Mouse (Mus musculus): ENCODE measurements at regions not wholly inside any gene's neighbourhood (a gene's known extent, or its start where the extent isn't known, plus 50 kb on each side); places are given as distances from the start of the nearest gene placed in this dataset.

DNA sequence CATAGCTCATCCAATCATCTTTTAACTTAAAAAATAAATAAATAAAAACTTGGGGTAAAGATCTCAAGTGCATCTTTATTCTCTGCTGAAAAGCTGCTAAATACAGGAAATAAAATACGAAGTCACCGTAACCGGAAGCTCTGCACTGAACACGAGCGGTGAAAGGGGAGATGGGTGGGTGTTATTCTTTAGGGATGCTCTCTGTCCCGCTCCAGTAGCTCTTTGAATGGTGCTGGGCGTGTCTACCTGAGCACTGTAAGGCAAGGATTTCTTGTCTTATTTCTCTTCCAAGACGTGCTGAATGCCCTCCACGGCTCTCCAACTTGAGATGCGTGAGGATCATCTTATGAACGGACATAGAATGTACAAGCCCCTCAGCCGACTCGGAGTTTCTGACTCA lies 322.0 kb downstream of the Tbc1d1 start:
- Histone ChIP-seq H3K4me3 (ENCODE audit: low read depth, low read length) (no peak overlapping the region), H3K27ac (replicated peaks; ENCODE audit: low read depth, low read length) (no peak overlapping the region), H3K36me3 (ENCODE audit: control insufficient read depth, insufficient read depth, low read length) (no peaks in the 10 kb centered on the region), H3K9me3 (ENCODE audit: control insufficient read depth, low read length) (no peaks in the 10 kb centered on the region), H3K27me3 (ENCODE audit: control insufficient read depth, insufficient read depth, low read length) (no peaks in the 10 kb centered on the region), H3K9ac (ENCODE audit: low read length) (no peak overlapping the region), H3K4me1 (ENCODE audit: control insufficient read depth, insufficient read depth, low read length) (no peaks in the 10 kb centered on the region), H3K4me2 (ENCODE audit: low read depth, severe bottlenecking) (no peak overlapping the region)
- DNase-seq (ENCODE audit: low spot score) (no peak), ATAC-seq (ENCODE audit: insufficient number of reproducible peaks, low FRiP score, low TSS enrichment, low read depth) (no peak)
- WGBS, result 88% methylated on average over 13 of the region's 13 CpGs

DNA sequence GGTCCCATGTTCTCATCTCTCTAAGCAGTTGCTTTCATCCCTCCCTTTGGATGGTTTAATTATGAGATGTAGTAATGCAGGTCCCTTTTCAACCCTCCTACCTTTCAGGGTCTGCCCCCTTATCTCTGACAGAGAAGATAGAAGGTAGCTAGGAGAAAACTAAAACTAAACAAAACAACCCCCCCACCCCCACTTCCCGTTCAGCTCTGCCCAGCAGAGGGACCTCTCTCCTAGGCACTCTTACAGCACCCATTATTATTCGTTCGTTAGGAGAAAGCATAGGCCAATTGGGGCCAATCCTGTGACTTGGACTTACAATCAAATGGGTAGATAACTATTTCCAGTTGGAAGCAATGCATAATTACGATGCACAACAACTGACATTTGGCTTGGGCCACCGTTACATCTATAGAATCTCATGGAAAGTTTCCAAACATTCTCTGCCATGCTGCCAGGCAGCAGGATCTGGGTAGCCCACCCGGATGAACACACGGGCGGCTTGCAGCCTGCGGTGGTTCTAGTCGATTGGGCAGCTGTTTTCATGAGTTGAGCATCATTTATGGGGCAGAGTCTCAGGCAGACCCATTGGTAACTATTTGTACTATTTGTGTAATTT lies 322.6 kb downstream of the Tbc1d1 start:
- ATAC-seq (ENCODE audit: insufficient number of reproducible peaks, low FRiP score, low TSS enrichment, low read depth), result no peak
- no peak overlapping the region for H3K27ac ChIP-seq (replicated peaks; ENCODE audit: low read depth, low read length)
- no peaks in the 10 kb centered on the region for H3K9me3 ChIP-seq (ENCODE audit: control insufficient read depth, low read length)
- H3K4me1 ChIP-seq (ENCODE audit: control insufficient read depth, insufficient read depth, low read length), result no peaks in the 10 kb centered on the region
- no peak overlapping the region for H3K4me3 ChIP-seq (ENCODE audit: low read depth, low read length)
- H3K4me2 ChIP-seq (ENCODE audit: low read depth, severe bottlenecking), result no peak overlapping the region
- no peak overlapping the region for H3K9ac ChIP-seq (ENCODE audit: low read length)
- no peak for DNase-seq (ENCODE audit: low spot score)
- H3K27me3 ChIP-seq (ENCODE audit: control insufficient read depth, insufficient read depth, low read length), result no peaks in the 10 kb centered on the region
- WGBS, result 82% methylated on average over 10 of the region's 10 CpGs
- H3K36me3 ChIP-seq (ENCODE audit: control insufficient read depth, insufficient read depth, low read length), result no peaks in the 10 kb centered on the region

DNA sequence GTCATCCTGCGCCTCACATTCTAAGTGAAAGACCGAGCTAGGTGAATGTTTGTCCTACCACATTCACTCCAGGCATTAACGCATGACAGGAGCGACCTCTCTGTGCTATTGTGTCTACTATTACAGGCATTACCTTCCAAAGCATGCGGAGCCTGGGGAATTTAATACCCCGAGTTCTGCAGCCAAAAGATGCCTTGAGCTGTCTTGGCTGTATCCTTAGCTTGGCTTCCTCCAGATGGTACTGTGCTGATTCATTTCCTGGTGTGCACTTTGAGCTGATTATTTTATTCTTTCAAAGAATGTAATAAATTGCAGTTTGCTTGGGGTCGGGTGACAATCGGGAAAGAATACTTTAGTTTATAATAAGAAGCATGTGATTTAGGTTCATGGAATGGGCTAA lies 323.2 kb downstream of the Tbc1d1 start:
- ATAC-seq (ENCODE audit: insufficient number of reproducible peaks, low FRiP score, low TSS enrichment, low read depth), result no peak; the same call in 1 of the 2 replicates
- WGBS, result 71% methylated on average over 8 of the region's 8 CpGs

DNA sequence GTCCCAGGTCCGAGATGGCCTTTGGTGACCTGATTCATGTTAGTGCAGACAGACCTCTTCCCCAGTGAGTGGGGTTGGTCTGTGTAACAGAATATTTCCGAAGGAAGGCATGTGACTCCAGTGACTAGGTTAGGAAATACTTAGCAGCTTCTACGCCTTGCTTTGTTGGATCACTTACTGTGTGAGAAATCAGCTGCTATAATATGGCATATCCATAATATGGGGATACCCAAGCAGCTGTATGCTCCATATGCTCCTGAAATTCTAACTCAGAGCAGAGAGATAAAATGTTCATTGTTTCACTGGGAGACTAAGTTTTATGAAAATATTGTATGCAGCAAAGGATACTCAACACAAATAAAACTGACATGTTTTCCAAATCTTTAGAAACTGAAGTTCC lies 318.1 kb upstream of the Klf3 start:
- H3K4me1 ChIP-seq (ENCODE audit: control insufficient read depth, insufficient read depth, low read length), result 0 out of 2 replicates have a peak, but pooled peaks cover 3% of the 10 kb centered on the region
- H3K27ac ChIP-seq (replicated peaks; ENCODE audit: low read depth, low read length), result no peak overlapping the region
- H3K9ac ChIP-seq (ENCODE audit: low read length), result no peak overlapping the region
- no peak overlapping the region for H3K4me3 ChIP-seq (ENCODE audit: low read depth, low read length)
- no peak overlapping the region for H3K4me2 ChIP-seq (ENCODE audit: low read depth, severe bottlenecking)
- no peaks in the 10 kb centered on the region for H3K9me3 ChIP-seq (ENCODE audit: control insufficient read depth, low read length)
- 91% methylated on average over 3 of the region's 3 CpGs for WGBS
- no peak for ATAC-seq (ENCODE audit: insufficient number of reproducible peaks, low FRiP score, low TSS enrichment, low read depth)
- no peak for DNase-seq (ENCODE audit: low spot score)
- no peaks in the 10 kb centered on the region for H3K27me3 ChIP-seq (ENCODE audit: control insufficient read depth, insufficient read depth, low read length)
- no peaks in the 10 kb centered on the region for H3K36me3 ChIP-seq (ENCODE audit: control insufficient read depth, insufficient read depth, low read length)

More for the DNA sequence above, 323.2 kb downstream of the Tbc1d1 start:
- H3K4me2 ChIP-seq (ENCODE audit: low read depth, severe bottlenecking), result no peak overlapping the region
- no peaks in the 10 kb centered on the region for H3K27me3 ChIP-seq (ENCODE audit: control insufficient read depth, insufficient read depth, low read length)
- no peak overlapping the region for H3K27ac ChIP-seq (replicated peaks; ENCODE audit: low read depth, low read length)
- no peak overlapping the region for H3K9ac ChIP-seq (ENCODE audit: low read length)
- no peaks in the 10 kb centered on the region for H3K9me3 ChIP-seq (ENCODE audit: control insufficient read depth, low read length)
- no peak for DNase-seq (ENCODE audit: low spot score)
- no peaks in the 10 kb centered on the region for H3K4me1 ChIP-seq (ENCODE audit: control insufficient read depth, insufficient read depth, low read length)
- H3K4me3 ChIP-seq (ENCODE audit: low read depth, low read length), result no peak overlapping the region
- no peaks in the 10 kb centered on the region for H3K36me3 ChIP-seq (ENCODE audit: control insufficient read depth, insufficient read depth, low read length)

DNA sequence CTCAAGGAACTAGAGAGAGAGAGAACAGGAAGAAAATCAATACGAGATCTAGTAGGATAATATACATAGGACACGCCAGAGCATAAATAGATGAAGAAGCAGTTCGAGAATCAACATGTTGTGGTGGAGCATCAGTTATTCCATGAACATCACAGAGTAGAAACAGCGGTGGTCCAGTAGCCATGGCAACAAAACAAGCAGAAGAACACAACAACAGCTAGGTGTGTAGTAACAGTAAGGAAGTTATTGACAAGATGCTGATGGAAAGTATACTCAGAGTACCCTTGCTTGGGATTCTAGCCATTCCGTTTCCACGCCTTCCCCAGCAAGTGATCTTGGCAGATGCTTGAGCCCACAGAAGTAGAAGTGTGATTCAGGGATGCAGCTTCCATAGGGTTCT lies 317.3 kb upstream of the Klf3 start:
- ATAC-seq (ENCODE audit: insufficient number of reproducible peaks, low FRiP score, low TSS enrichment, low read depth), result no peak
- no peak for DNase-seq (ENCODE audit: low spot score)
- Histone ChIP-seq H3K36me3 (ENCODE audit: control insufficient read depth, insufficient read depth, low read length) (no peaks in the 10 kb centered on the region), H3K4me1 (ENCODE audit: control insufficient read depth, insufficient read depth, low read length) (0 out of 2 replicates have a peak, but pooled peaks cover 3% of the 10 kb centered on the region), H3K27ac (replicated peaks; ENCODE audit: low read depth, low read length) (no peak overlapping the region), H3K4me2 (ENCODE audit: low read depth, severe bottlenecking) (no peak overlapping the region), H3K4me3 (ENCODE audit: low read depth, low read length) (no peak overlapping the region), H3K9ac (ENCODE audit: low read length) (no peak overlapping the region), H3K27me3 (ENCODE audit: control insufficient read depth, insufficient read depth, low read length) (no peaks in the 10 kb centered on the region), H3K9me3 (ENCODE audit: control insufficient read depth, low read length) (no peaks in the 10 kb centered on the region)
- 94% methylated on average over 6 of the region's 6 CpGs for WGBS

DNA sequence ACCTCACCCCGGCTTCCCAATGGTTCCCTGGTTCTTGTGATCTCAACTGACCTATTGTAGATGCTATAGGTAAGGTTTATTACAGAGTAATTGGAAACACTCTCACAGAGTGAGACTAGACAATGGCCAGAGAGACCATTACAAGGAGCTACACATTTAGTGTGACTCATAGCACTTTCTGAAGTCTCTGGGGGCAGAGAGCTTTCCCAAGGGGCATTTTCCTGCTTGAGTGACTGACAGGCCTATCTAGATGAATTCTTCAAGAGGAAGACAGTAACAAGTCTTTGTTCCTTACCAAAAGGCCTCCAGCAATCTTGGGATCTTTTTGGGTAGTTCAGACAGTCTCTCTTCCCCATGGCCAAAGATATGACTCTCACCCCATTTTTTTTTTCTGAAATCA lies 316.4 kb upstream of the Klf3 start:
- DNase-seq (ENCODE audit: low spot score) (no peak), ATAC-seq (ENCODE audit: insufficient number of reproducible peaks, low FRiP score, low TSS enrichment, low read depth) (no peak)
- Histone ChIP-seq H3K4me2 (ENCODE audit: low read depth, severe bottlenecking) (no peak overlapping the region), H3K9me3 (ENCODE audit: control insufficient read depth, low read length) (no peaks in the 10 kb centered on the region), H3K9ac (ENCODE audit: low read length) (no peak overlapping the region), H3K4me3 (ENCODE audit: low read depth, low read length) (no peak overlapping the region), H3K27ac (replicated peaks; ENCODE audit: low read depth, low read length) (no peak overlapping the region), H3K36me3 (ENCODE audit: control insufficient read depth, insufficient read depth, low read length) (no peaks in the 10 kb centered on the region), H3K27me3 (ENCODE audit: control insufficient read depth, insufficient read depth, low read length) (no peaks in the 10 kb centered on the region), H3K4me1 (ENCODE audit: control insufficient read depth, insufficient read depth, low read length) (0 out of 2 replicates have a peak, but pooled peaks cover 3% of the 10 kb centered on the region)
- WGBS, result 70% methylated on average over 1 of the region's 1 CpGs

DNA sequence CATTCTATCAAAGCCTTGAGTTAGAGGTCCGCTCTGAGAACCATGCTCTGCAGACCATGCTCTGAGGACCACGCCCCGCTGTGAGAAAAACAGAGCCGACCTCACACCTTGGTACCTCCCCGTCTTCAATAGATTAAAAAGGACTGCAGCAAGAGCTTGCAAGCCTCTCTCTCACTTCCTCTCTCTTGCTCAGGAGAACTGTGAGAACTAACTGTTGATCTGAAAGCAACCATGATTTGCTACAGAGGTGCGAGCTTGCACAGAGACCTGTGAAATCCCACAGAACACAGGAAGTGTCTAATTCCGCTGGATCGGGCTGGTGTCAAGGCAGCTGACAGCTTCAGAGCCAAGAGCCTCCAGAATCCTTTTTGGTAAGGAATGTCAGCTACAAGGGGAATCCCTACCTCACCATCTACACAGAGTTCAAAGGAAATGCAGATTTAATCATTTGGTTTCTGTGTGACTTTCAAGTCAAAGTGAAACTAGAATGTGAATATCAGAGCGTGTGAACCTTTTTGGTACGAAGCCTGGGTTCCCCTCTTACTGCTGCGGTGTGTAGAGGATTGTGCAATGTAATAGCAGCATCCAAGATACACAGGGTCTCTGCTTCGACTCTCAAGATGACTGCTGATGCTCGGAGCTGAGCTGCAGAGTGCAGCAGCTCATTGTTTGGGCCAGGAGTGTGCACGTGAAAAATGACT lies 315.3 kb upstream of the Klf3 start:
- no peak overlapping the region for H3K27ac ChIP-seq (replicated peaks; ENCODE audit: low read depth, low read length)
- H3K4me3 ChIP-seq (ENCODE audit: low read depth, low read length), result no peak overlapping the region
- ATAC-seq (ENCODE audit: insufficient number of reproducible peaks, low FRiP score, low TSS enrichment, low read depth), result no peak
- no peak overlapping the region for H3K9ac ChIP-seq (ENCODE audit: low read length)
- no peaks in the 10 kb centered on the region for H3K27me3 ChIP-seq (ENCODE audit: control insufficient read depth, insufficient read depth, low read length)
- H3K4me1 ChIP-seq (ENCODE audit: control insufficient read depth, insufficient read depth, low read length), result 0 out of 2 replicates have a peak, but pooled peaks cover 3% of the 10 kb centered on the region
- no peaks in the 10 kb centered on the region for H3K9me3 ChIP-seq (ENCODE audit: control insufficient read depth, low read length)
- 58% methylated on average over 14 of the region's 14 CpGs for WGBS
- no peaks in the 10 kb centered on the region for H3K36me3 ChIP-seq (ENCODE audit: control insufficient read depth, insufficient read depth, low read length)
- DNase-seq (ENCODE audit: low spot score), result no peak
- H3K4me2 ChIP-seq (ENCODE audit: low read depth, severe bottlenecking), result no peak overlapping the region

DNA sequence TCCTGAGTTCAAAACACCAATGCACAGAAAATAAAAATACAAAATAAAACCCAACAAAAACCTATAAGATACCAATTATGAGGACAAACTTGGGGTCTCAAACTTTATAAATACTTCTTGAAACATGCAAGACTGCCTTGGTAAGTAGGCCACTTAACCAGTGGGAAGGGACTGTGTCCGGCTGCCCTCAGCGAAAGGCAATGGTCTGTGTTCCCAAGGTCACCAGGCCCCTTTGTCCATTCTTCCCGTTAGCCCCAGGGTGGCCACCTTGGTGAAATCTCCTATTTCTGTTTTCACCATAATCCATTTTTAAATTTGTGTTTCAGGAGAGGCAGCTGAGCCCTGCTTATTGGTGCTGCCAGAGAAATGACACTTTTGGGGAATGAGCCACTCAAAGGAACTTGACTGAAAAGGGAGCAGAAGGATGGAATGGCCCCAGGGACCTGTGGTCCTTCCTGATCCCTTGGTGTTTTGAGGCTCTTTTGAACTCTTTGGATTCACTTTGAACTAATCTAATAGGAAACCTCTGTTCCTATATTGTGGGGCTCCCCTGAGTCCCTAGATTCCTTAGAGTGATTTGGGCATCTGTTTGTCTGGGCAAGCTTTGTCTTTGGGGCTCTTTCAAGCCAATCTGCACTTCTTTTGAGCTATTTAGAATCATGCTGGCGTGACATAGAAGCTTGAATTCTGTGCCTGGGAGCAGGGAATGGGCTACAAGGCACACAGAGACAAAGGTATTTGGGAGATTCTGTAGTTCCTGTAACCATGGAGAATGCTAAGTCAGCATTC lies 313.3 kb upstream of the Klf3 start:
- 95% methylated on average over 4 of the region's 4 CpGs for WGBS
- H3K27ac ChIP-seq (replicated peaks; ENCODE audit: low read depth, low read length), result no peak overlapping the region
- 0 out of 2 replicates have a peak, but pooled peaks cover 3% of the 10 kb centered on the region for H3K4me1 ChIP-seq (ENCODE audit: control insufficient read depth, insufficient read depth, low read length)
- no peaks in the 10 kb centered on the region for H3K27me3 ChIP-seq (ENCODE audit: control insufficient read depth, insufficient read depth, low read length)
- no peaks in the 10 kb centered on the region for H3K36me3 ChIP-seq (ENCODE audit: control insufficient read depth, insufficient read depth, low read length)
- no peak for ATAC-seq (ENCODE audit: insufficient number of reproducible peaks, low FRiP score, low TSS enrichment, low read depth)
- no peak overlapping the region for H3K4me3 ChIP-seq (ENCODE audit: low read depth, low read length)
- H3K9me3 ChIP-seq (ENCODE audit: control insufficient read depth, low read length), result no peaks in the 10 kb centered on the region
- H3K9ac ChIP-seq (ENCODE audit: low read length), result no peak overlapping the region
- H3K4me2 ChIP-seq (ENCODE audit: low read depth, severe bottlenecking), result no peak overlapping the region
- no peak for DNase-seq (ENCODE audit: low spot score)
